Mouse (Mus musculus): ENCODE results near the gene Bsx. TPM values are rescaled to one million over a fixed set of nuclear protein-coding genes. Genes with fewer than 3 reads are reported as not detected.

Bsx gene
- total RNA-seq, 2 experiments from 2014 or later: not detected

GRCm38 (mm10) chr9:40878998-40879397, 5.1 kb downstream of the Bsx start:
- no peak for ATAC-seq (replicated peaks; ENCODE audit: low FRiP score, low TSS enrichment, poor library complexity, severe bottlenecking)

- ATAC-seq (replicated peaks; ENCODE audit: low FRiP score, low TSS enrichment, poor library complexity, severe bottlenecking): no peak
Observed at GRCm38 (mm10) chr9:40885669-40886068, 11.7 kb downstream of the Bsx start.

GRCm38 (mm10) chr9:40889389-40889788, 15.5 kb downstream of the Bsx start:
- no peak for ATAC-seq (replicated peaks; ENCODE audit: low FRiP score, low TSS enrichment, poor library complexity, severe bottlenecking)

- no peak for ATAC-seq (replicated peaks; ENCODE audit: low FRiP score, low TSS enrichment, poor library complexity, severe bottlenecking)
Observed at GRCm38 (mm10) chr9:40892456-40892855, 18.5 kb downstream of the Bsx start.

- no peak for ATAC-seq (replicated peaks; ENCODE audit: low FRiP score, low TSS enrichment, poor library complexity, severe bottlenecking)
Observed at GRCm38 (mm10) chr9:40907413-40907812, 33.5 kb downstream of the Bsx start.

- ATAC-seq (replicated peaks; ENCODE audit: low FRiP score, low TSS enrichment, poor library complexity, severe bottlenecking): no peak
Observed at GRCm38 (mm10) chr9:40908411-40908810, 34.5 kb downstream of the Bsx start.

- no peak for ATAC-seq (replicated peaks; ENCODE audit: low FRiP score, low TSS enrichment, poor library complexity, severe bottlenecking)
Observed at GRCm38 (mm10) chr9:40908915-40909314, 35.0 kb downstream of the Bsx start.

- no peak for ATAC-seq (replicated peaks; ENCODE audit: low FRiP score, low TSS enrichment, poor library complexity, severe bottlenecking)
Observed at GRCm38 (mm10) chr9:40917871-40918613, 44.1 kb downstream of the Bsx start.

GRCm38 (mm10) chr9:40927351-40927980, 53.5 kb downstream of the Bsx start:
- ATAC-seq (replicated peaks; ENCODE audit: low FRiP score, low TSS enrichment, poor library complexity, severe bottlenecking): no peak

Other genes with a start within 250 kb of the Bsx start
- gene Gm21915, start 203.5 kb upstream of the Bsx start, total RNA-seq (2014; fragmentation: Nextera tagmentation): not detected in 2 replicates
- not detected in 2 replicates for gene Gm21915, start 203.5 kb upstream of the Bsx start, total RNA-seq (2017)
- not detected in 2 replicates for gene Clmp, start 188.2 kb upstream of the Bsx start, total RNA-seq (2014; fragmentation: Nextera tagmentation)
- 0.19 and 0.27 TPM in 2 replicates for gene Clmp, start 188.2 kb upstream of the Bsx start, total RNA-seq (2017)
- gene Hspa8, start 73.1 kb upstream of the Bsx start, total RNA-seq (2014; fragmentation: Nextera tagmentation): 3,454 and 3,626 TPM in 2 replicates
- gene Hspa8, start 73.1 kb upstream of the Bsx start, total RNA-seq (2017): 5,878 and 7,940 TPM in 2 replicates
- gene Jhy, start 90.0 kb downstream of the Bsx start, total RNA-seq (2014; fragmentation: Nextera tagmentation): not detected in 2 replicates
- gene Jhy, start 90.0 kb downstream of the Bsx start, total RNA-seq (2017): not detected in 2 replicates
- gene Crtam, start 130.5 kb downstream of the Bsx start, total RNA-seq (2014; fragmentation: Nextera tagmentation): not detected in 2 replicates
- gene Crtam, start 130.5 kb downstream of the Bsx start, total RNA-seq (2017): 3.1 TPM in 1 of 2 replicates, not detected in the other